Mouse (Mus musculus) testis, postnatal 10 days (tissue): Measurements from ENCODE around the gene Gm21095.
"Not testable (repeated sequence)": the region's sequence is repeated elsewhere in the genome, so short reads cannot be mapped to it uniquely, and the experiment has no call there.

Source experiments
- DNase-seq: peaks from one replicate; pipeline ENCODE4 v3.0.0; 2021; ENCODE audit warnings: low spot score

Gene Gm21095

DNA sequence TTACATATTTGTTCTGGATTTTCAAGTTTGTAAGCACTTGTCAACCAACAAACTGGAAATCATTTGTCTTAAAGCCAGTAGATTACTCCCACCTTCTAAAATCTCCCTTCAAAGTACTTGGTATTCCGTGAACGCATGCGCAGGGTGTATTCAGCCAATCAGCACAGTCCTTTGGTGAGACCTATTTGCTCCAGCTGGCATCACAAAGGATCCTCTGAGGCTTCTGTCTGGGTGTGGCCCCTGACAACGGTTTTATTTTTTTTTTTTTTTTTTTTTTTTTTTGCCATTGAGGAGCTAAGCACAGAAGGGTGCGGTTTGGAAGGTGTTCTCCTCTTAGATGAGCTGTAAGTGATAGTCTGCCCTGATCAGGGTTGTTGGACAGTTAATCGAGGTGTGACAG is at the start of gene Gm21095:
Gene Gm21095 (plus strand): TSS at position 301 of the 400 bp plus-strand sequence.
- DNase-seq, result not testable (repeated sequence)
